Mouse (Mus musculus): ENCODE measurements around the gene Osbpl5.

- no peak for TF ChIP-seq MAFK (IDR thresholded peaks at IDR 0.05; ENCODE audit: insufficient read depth, low read depth, low read length)
- no peak for TF ChIP-seq HCFC1 (IDR thresholded peaks at IDR 0.05; ENCODE audit: borderline replicate concordance, insufficient read depth, low read length)
Measured at GRCm38 (mm10) chr7:143738194-143738593, 18.6 kb downstream of the Osbpl5 start.

Data from ES-E14 (cell line).